Mouse (Mus musculus) thymus, adult 2 months (tissue): ENCODE measurements around the gene Podxl. TPM values are rescaled to one million over a fixed set of nuclear protein-coding genes. Genes with fewer than 3 reads are reported as not detected.

ENCODE experiments used
- DNase-seq: peaks from one replicate; pipeline ENCODE4 v3.0.0; 2021
- H3K27ac ChIP-seq: fragments of 200-500 bp; 2 replicates; pipeline ENCODE4 v1.5.1; 2012; ENCODE audit warnings: low read length, control low read depth; ENCODE audit not compliant: control insufficient read depth, insufficient read depth
- H3K27me3 ChIP-seq: fragments of 200-500 bp; 2 replicates; pipeline ENCODE4 v1.6.1; 2012; ENCODE audit warnings: mild to moderate bottlenecking, low read length, moderate library complexity, mixed read lengths; ENCODE audit not compliant: control insufficient read depth, insufficient read depth
- H3K36me3 ChIP-seq: fragments of 200-500 bp; 2 replicates; pipeline ENCODE4 v1.6.1; 2012; ENCODE audit warnings: mild to moderate bottlenecking, low read length, moderate library complexity; ENCODE audit not compliant: control insufficient read depth, insufficient read depth
- H3K4me1 ChIP-seq: fragments of 200-500 bp; replicated peaks from 2 replicates; pipeline ENCODE4 v1.6.1; 2012; ENCODE audit warnings: low read length; ENCODE audit not compliant: control insufficient read depth, insufficient read depth
- H3K4me3 ChIP-seq: fragments of 200-500 bp; 2 replicates; pipeline ENCODE4 v1.5.1; 2012; ENCODE audit warnings: mild to moderate bottlenecking, low read length, control low read depth, moderate library complexity; ENCODE audit not compliant: control insufficient read depth, insufficient read depth
- CTCF ChIP-seq: fragments of 200-500 bp; IDR thresholded peaks from 2 replicates; pipeline ENCODE4 v1.5.1; 2012; ENCODE audit warnings: mild to moderate bottlenecking, control low read depth, low read length, moderate library complexity, borderline replicate concordance; ENCODE audit not compliant: control insufficient read depth, poor library complexity, insufficient read depth; ENCODE audit errors: extremely low read depth
- POLR2A ChIP-seq: fragments of 200-500 bp; IDR thresholded peaks from 2 replicates; pipeline ENCODE4 v1.6.1; 2012; ENCODE audit warnings: mild to moderate bottlenecking, low read length, control low read depth, moderate library complexity; ENCODE audit not compliant: control insufficient read depth, poor library complexity, insufficient read depth; ENCODE audit errors: extremely low read depth
- WGBS: fragments of 180-500 bp; shearing (Covaris S2); methylation state at CpG from one replicate; pipeline ENCODE4 v1.1.7; 2018; 5-methylcytosine and 5-hydroxymethylcytosine counted together
- polyA plus RNA-seq: library from polyadenylated mRNA; depleted of rRNA; stranded (reverse); fragments of >200 nt; gene quantifications from 2 replicates; pipeline ENCODE4 v1.2.3, GENCODE M21; 2012

Podxl gene
- polyA plus RNA-seq, 1 experiment = 6.6 TPM

DNA sequence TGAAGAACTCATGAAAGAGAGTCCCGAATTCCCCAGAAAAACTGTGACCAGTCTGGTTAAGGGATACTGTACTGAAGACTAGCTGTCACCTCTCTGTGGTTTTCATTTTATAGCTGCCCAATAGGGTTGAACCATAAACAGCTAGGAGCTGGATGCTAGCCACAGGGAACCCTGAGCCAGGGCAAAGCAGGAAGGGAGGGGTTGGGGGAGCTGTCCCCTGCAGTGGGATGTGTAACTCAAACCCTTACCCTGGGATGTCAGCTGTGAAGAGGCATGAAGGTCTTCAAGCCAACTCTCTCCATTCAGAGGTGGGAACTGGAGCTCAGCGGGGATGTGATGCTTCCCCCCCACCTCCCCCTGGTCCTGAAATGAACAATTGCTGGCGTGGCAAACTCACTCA is 36.1 kb upstream of the Podxl start:
- Histone ChIP-seq H3K4me1 (no peaks in the 10 kb centered on the region), H3K4me3 (no peak overlapping the region), H3K27ac (no peak overlapping the region), H3K27me3 (no peaks in the 10 kb centered on the region), H3K36me3 (no peaks in the 10 kb centered on the region)
- WGBS = 81% methylated on average over 3 of the region's 3 CpGs
- TF ChIP-seq CTCF (no peak), POLR2A (no peak)
- no peak for DNase-seq

DNA sequence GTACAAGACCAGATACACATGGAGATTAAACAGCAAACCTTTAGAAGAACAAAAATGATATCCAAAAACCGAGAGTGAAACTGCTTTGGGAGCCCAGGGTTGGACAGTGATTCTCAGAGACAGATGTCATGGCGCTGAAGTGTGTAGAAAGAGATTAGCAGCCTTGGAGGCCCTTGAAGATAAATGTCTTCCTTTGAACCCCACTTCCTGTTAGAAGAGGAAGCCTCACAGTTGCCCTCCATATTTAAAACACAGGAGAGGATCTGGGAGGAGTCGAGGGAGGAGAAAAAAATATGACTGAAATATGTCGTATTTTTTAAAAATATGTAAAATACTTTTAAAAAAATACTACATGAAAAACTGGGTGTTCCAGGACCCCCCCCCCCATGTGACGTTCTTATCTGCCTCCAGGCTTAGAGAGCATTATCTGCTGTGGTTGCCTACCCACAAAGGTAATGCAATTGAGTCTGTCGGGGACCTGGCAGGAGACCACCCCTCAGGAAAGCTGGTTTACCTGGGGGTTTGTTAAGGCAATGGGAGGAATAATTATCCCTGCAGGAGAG is 34.6 kb upstream of the Podxl start:
- WGBS = 68% methylated on average over 6 of the region's 6 CpGs
- TF ChIP-seq CTCF (no peak), POLR2A (no peak)
- no peaks in the 10 kb centered on the region for H3K4me1 ChIP-seq

DNA sequence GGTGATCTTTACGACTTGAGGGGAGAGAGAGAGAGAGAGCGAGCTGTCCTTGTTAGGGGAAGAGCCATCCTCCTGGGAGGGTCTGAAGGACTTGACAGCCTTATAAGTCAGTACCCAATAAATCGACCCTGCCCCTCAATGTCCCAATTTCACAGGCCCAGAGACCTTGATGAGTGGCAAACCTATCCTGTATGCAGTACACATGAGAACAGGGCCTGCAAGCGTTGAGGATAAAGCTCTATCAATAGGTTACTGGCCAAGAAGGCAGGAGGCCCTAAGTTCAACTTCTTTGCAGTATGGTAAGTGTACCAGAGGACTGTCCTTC is 33.3 kb upstream of the Podxl start:
- TF ChIP-seq POLR2A (no peak), CTCF (no peak)
- no peaks in the 10 kb centered on the region for H3K4me1 ChIP-seq
- H3K27me3 ChIP-seq = no peaks in the 10 kb centered on the region
- H3K36me3 ChIP-seq = no peaks in the 10 kb centered on the region
- no peak for DNase-seq
- 90% methylated on average over 4 of the region's 4 CpGs for WGBS
- H3K27ac ChIP-seq = no peak overlapping the region
- no peak overlapping the region for H3K4me3 ChIP-seq

More for the DNA sequence above, 34.6 kb upstream of the Podxl start:
- no peaks in the 10 kb centered on the region for H3K36me3 ChIP-seq
- no peak for DNase-seq
- no peaks in the 10 kb centered on the region for H3K27me3 ChIP-seq
- no peak overlapping the region for H3K27ac ChIP-seq
- no peak overlapping the region for H3K4me3 ChIP-seq

- H3K36me3 ChIP-seq = no peaks in the 10 kb centered on the region
- no peak overlapping the region for H3K4me3 ChIP-seq
- TF ChIP-seq CTCF = no peak
- no peak for TF ChIP-seq POLR2A
- no peak for DNase-seq
- H3K27me3 ChIP-seq = no peaks in the 10 kb centered on the region
- 92% methylated on average over 20 of the region's 20 CpGs for WGBS
- no peak overlapping the region for H3K27ac ChIP-seq
- no peaks in the 10 kb centered on the region for H3K4me1 ChIP-seq
These were observed 32.8 kb upstream of the Podxl start for GRCm38 (mm10) chr6:31596346-31597135.

- Histone ChIP-seq H3K27ac (no peak overlapping the region), H3K27me3 (no peaks in the 10 kb centered on the region), H3K4me3 (no peak overlapping the region), H3K4me1 (no peaks in the 10 kb centered on the region), H3K36me3 (no peaks in the 10 kb centered on the region)
- no peak for TF ChIP-seq CTCF
- TF ChIP-seq POLR2A = no peak
- no peak for DNase-seq
- 71% methylated on average over 1 of the region's 1 CpGs for WGBS
These were observed 28.9 kb upstream of the Podxl start for GRCm38 (mm10) chr6:31592579-31593238.

DNA sequence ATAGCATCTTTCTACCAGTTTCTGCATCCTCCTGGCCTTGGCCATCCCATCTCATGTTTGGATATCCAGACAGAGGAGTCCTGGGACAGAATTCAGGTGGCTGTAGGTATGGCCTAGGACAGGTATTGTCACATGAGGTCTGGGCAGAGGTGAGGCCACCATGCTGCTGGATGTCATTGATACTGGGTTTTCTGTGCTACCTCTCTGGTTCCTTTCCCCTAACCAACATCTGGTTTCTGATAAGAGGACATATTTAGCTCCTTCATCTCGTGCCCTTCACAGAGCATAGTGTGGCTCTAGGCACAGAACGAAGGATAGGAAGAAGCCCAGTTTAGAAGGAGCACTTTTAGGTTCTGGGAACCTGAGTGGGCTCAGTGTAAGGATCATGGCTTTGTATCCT is 28.3 kb upstream of the Podxl start:
- H3K4me1 ChIP-seq = no peaks in the 10 kb centered on the region
- no peak overlapping the region for H3K4me3 ChIP-seq
- H3K27me3 ChIP-seq = no peaks in the 10 kb centered on the region
- no peak overlapping the region for H3K27ac ChIP-seq
- H3K36me3 ChIP-seq = no peaks in the 10 kb centered on the region
- DNase-seq = no peak
- TF ChIP-seq CTCF (no peak), POLR2A (no peak)
- WGBS = 55% methylated on average over 2 of the region's 2 CpGs
